Mouse (Mus musculus): ENCODE results near the gene Bcl2l13.

- no peak for TF ChIP-seq CTCF (IDR thresholded peaks at IDR 0.05; ENCODE audit: control insufficient read depth, insufficient read depth, insufficient replicate concordance, low read depth, low read length)
- no peak for TF ChIP-seq POLR2A (IDR thresholded peaks at IDR 0.05; ENCODE audit: control insufficient read depth, low read depth, low read length)
Observed at GRCm38 (mm10) chr6:120788068-120788607, 47.9 kb upstream of the Bcl2l13 start.
